Comparison of ENCODE assay signal across 9 mouse cellular contexts in the genomic region with DNA sequence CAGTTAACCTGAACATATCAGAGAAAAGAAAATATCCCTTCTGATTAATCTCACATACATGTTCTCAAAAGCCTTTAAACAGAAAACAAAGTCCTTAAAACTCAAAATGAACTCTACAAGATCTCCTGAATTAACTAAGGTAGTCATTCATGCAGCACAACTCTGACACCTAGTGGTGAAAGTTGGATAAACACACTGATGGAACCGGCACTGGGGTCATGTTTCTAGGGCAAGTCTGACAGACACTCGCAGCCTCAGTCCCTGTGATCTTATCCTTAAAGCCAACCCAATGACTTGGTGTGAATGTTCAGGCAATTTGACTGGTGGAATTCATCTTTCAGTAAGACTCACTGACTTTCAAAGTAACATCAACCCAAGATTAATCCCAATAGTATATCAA. TPM values are rescaled to one million over a fixed set of nuclear protein-coding genes. Genes with fewer than 3 reads are reported as not detected.
DNase-seq lines count a peak whose midpoint lies in the region; ATAC-seq and TF ChIP-seq lines count a peak whose summit lies in the region.
"Had no signal": no experiment of that assay in that cellular context is flagged by ENCODE, and none has a peak within 500 bp of the region (broad histone marks: within the 10 kb centered on the region; RNA-seq: fewer than 3 reads in every experiment).

No protein-coding gene starts in this region.

- H3K9ac ChIP-seq in forebrain, embryonic 11.5 days (ENCODE audit: low read length), result no peak overlapping the region
- no peak overlapping the region for H3K9ac ChIP-seq in forebrain, embryonic 12.5 days
- no peak overlapping the region for H3K9ac ChIP-seq in heart, embryonic 12.5 days
- no peak overlapping the region for H3K9ac ChIP-seq in lung, postnatal 0 days (replicated peaks; ENCODE audit: low read depth)
- H3K9ac ChIP-seq: liver, embryonic 15.5 days had no signal

- no peaks in the 10 kb centered on the region for H3K36me3 ChIP-seq in forebrain, embryonic 11.5 days (ENCODE audit: control insufficient read depth, insufficient read depth, low read length)
- no peaks in the 10 kb centered on the region for H3K36me3 ChIP-seq in forebrain, embryonic 12.5 days (replicated peaks)
- H3K36me3 ChIP-seq in heart, embryonic 12.5 days, result no peaks in the 10 kb centered on the region
- no peaks in the 10 kb centered on the region for H3K36me3 ChIP-seq in lung, postnatal 0 days (ENCODE audit: insufficient read depth, low read length)
- H3K36me3 ChIP-seq: liver, embryonic 15.5 days had no signal

- H3K4me1 ChIP-seq in forebrain, embryonic 11.5 days (replicated peaks; ENCODE audit: control insufficient read depth, insufficient read depth, low read length), result no peaks in the 10 kb centered on the region
- no peaks in the 10 kb centered on the region for H3K4me1 ChIP-seq in forebrain, embryonic 12.5 days
- peaks cover 16% of the 10 kb centered on the region for H3K4me1 ChIP-seq in heart, embryonic 12.5 days (replicated peaks)
- H3K4me1 ChIP-seq in lung, postnatal 0 days (ENCODE audit: insufficient read depth, low read depth, low read length), result no peaks in the 10 kb centered on the region; the same call in 1 of the 2 replicates

- peak; percentile 90 for TF ChIP-seq CTCF in lung, postnatal 0 days (IDR thresholded peaks at IDR 0.05)

- peak; percentile 69 for DNase-seq in forebrain, embryonic 11.5 days (ENCODE audit: low spot score)
- peak; percentile 68 to 92 for DNase-seq in adrenal gland, adult (ENCODE audit: inconsistent age in 2 of 2, low spot score in 1 of 2)
- peak; percentile 69 for DNase-seq in embryo, embryonic 11.5 days (ENCODE audit: low read depth, low spot score)
- DNase-seq in kidney, postnatal 4 days, result peak; percentile 64 to 74
- DNase-seq in lung, postnatal 0 days (ENCODE audit: low spot score), result peak; percentile 77
- DNase-seq in right cerebral cortex, postnatal 25 days, result peak; percentile 11

- H3K27me3 ChIP-seq in forebrain, embryonic 11.5 days (ENCODE audit: control insufficient read depth, insufficient read depth, low read length), result no peaks in the 10 kb centered on the region
- H3K27me3 ChIP-seq in forebrain, embryonic 12.5 days, result no peaks in the 10 kb centered on the region
- no peaks in the 10 kb centered on the region for H3K27me3 ChIP-seq in heart, embryonic 12.5 days (replicated peaks)
- no peaks in the 10 kb centered on the region for H3K27me3 ChIP-seq in lung, postnatal 0 days (replicated peaks; ENCODE audit: insufficient read depth, low read length)
- H3K27me3 ChIP-seq: liver, embryonic 15.5 days had no signal

- no peak overlapping the region for H3K27ac ChIP-seq in forebrain, embryonic 11.5 days (ENCODE audit: low read depth, low read length)
- no peak overlapping the region for H3K27ac ChIP-seq in forebrain, embryonic 12.5 days
- no peak overlapping the region for H3K27ac ChIP-seq in heart, embryonic 12.5 days (ENCODE audit: poor library complexity, severe bottlenecking)
- H3K27ac ChIP-seq in lung, postnatal 0 days (ENCODE audit: low read length), result peak overlapping the region; percentile 33; the same call in 1 of the 2 replicates
- H3K27ac ChIP-seq: liver, embryonic 15.5 days had no signal

- H3K4me3 ChIP-seq in forebrain, embryonic 11.5 days (ENCODE audit: low read depth, low read length), result no peak overlapping the region
- H3K4me3 ChIP-seq in forebrain, embryonic 12.5 days (replicated peaks), result no peak overlapping the region
- H3K4me3 ChIP-seq in heart, embryonic 12.5 days, result no peak overlapping the region
- no peak overlapping the region for H3K4me3 ChIP-seq in lung, postnatal 0 days (ENCODE audit: low read depth, low read length)
- H3K4me3 ChIP-seq: liver, embryonic 15.5 days had no signal

- no peak; the same call in 1 of the 2 replicates for ATAC-seq in forebrain, embryonic 11.5 days (replicated peaks; ENCODE audit: low FRiP score)
- ATAC-seq in forebrain, embryonic 12.5 days (ENCODE audit: low FRiP score), result no peak
- ATAC-seq in heart, embryonic 12.5 days (ENCODE audit: insufficient number of reproducible peaks, low FRiP score), result peak; percentile 65; the same call in 1 of the 2 replicates
- ATAC-seq in lung, postnatal 0 days, result peak; percentile 74

- 0% methylated on average over 2 of the region's 2 CpGs for WGBS in forebrain, embryonic 11.5 days
- WGBS in forebrain, embryonic 12.5 days, result 3% methylated on average over 2 of the region's 2 CpGs
- WGBS in heart, embryonic 12.5 days, result 1% methylated on average over 2 of the region's 2 CpGs
- 5% methylated on average over 2 of the region's 2 CpGs for WGBS in lung, postnatal 0 days

- no peak overlapping the region for H3K4me2 ChIP-seq in forebrain, embryonic 11.5 days (ENCODE audit: low read depth, low read length, severe bottlenecking)
- H3K4me2 ChIP-seq in forebrain, embryonic 12.5 days, result no peak overlapping the region
- H3K4me2 ChIP-seq in heart, embryonic 12.5 days, result no peak overlapping the region
- H3K4me2 ChIP-seq in lung, postnatal 0 days (replicated peaks; ENCODE audit: low read depth, low read length), result no peak overlapping the region
- H3K4me2 ChIP-seq: liver, embryonic 15.5 days had no signal

- no peak for TF ChIP-seq EP300 in lung, postnatal 0 days (IDR thresholded peaks at IDR 0.05)

- no peaks in the 10 kb centered on the region for H3K9me3 ChIP-seq in forebrain, embryonic 11.5 days (ENCODE audit: control insufficient read depth, low read length)
- H3K9me3 ChIP-seq in forebrain, embryonic 12.5 days, result no peaks in the 10 kb centered on the region
- no peaks in the 10 kb centered on the region for H3K9me3 ChIP-seq in heart, embryonic 12.5 days (replicated peaks)
- no peaks in the 10 kb centered on the region for H3K9me3 ChIP-seq in lung, postnatal 0 days (ENCODE audit: low read length)
- H3K9me3 ChIP-seq: liver, embryonic 15.5 days had no signal

RNA-seq across cellular contexts. Expression of gene Filip1, which starts 13.4 kb away (rescaled TPM):
- 11.6 and 13.6 TPM in 2 replicates for polyA plus RNA-seq in forebrain, embryonic 11.5 days (2014; fragmentation: Nextera tagmentation; extraction: Ambion mirVana)
- polyA plus RNA-seq in forebrain, embryonic 12.5 days (2016; fragmentation: Nextera tagmentation; extraction: Ambion mirVana), result 8.5 and 9.5 TPM in 2 replicates
- polyA plus RNA-seq in heart, embryonic 12.5 days (2016; fragmentation: Nextera tagmentation; extraction: Ambion mirVana), result 26.5 and 28.0 TPM in 2 replicates
- 10.1 and 12.2 TPM in 2 replicates for polyA plus RNA-seq in lung, postnatal 0 days (2015; fragmentation: Nextera tagmentation; extraction: Ambion mirVana)

RNA-seq across cellular contexts. Expression of gene Senp6, which starts 40.7 kb away (rescaled TPM):
- polyA plus RNA-seq in forebrain, embryonic 11.5 days (2014; fragmentation: Nextera tagmentation; extraction: Ambion mirVana), result 65.9 and 67.1 TPM in 2 replicates
- polyA plus RNA-seq in forebrain, embryonic 12.5 days (2016; fragmentation: Nextera tagmentation; extraction: Ambion mirVana), result 72.2 and 75.5 TPM in 2 replicates
- polyA plus RNA-seq in heart, embryonic 12.5 days (2016; fragmentation: Nextera tagmentation; extraction: Ambion mirVana), result 46.5 and 55.4 TPM in 2 replicates
- polyA plus RNA-seq in lung, postnatal 0 days (2015; fragmentation: Nextera tagmentation; extraction: Ambion mirVana), result 48.4 and 50.2 TPM in 2 replicates

Comparison
In these comparisons a context has a peak if more than half of its experiments do, and no peak if none do; other contexts are left out.
1. ATAC-seq: peak in heart, embryonic 12.5 days (single experiment) and lung, postnatal 0 days (single experiment); none in forebrain, embryonic 11.5 days (single experiment) and forebrain, embryonic 12.5 days (single experiment).
2. DNase-seq: peak in every context shown above with its lines; median percentile 80 in adrenal gland, adult; 77 in lung, postnatal 0 days; 69 in forebrain, embryonic 11.5 days; 69 in embryo, embryonic 11.5 days; 69 in kidney, postnatal 4 days; 11 in right cerebral cortex, postnatal 25 days.